Mouse (Mus musculus): ENCODE results near the gene Gm5868. TPM values are rescaled to one million over a fixed set of nuclear protein-coding genes. Genes with fewer than 3 reads are reported as not detected.
A peak's percentile ranks its signal among the peaks of the same experiment; 100 is the strongest.
"Not testable (repeated sequence)": the region's sequence is repeated elsewhere in the genome, so short reads cannot be mapped to it uniquely, and the experiment has no call there.

The Gm5868 gene
- 1 to 10 TPM in 3 of 4 experiments, under 1 TPM in 1; 0.64 to 2.3 (median 1.5) TPM for total RNA-seq (2022)

- DNase-seq, result no peak
Observed at GRCm38 (mm10) chr5:72587192-72587681, at the start of gene Gm5868. Gm5868 (minus strand) TSS chr5:72587551.

- DNase-seq, result no peak
Observed at GRCm38 (mm10) chr5:72636576-72636975, 49.2 kb upstream of the Gm5868 start.

GRCm38 (mm10) chr5:72636122-72636521 is 48.8 kb upstream of the Gm5868 start:
- no peak for DNase-seq

DNA sequence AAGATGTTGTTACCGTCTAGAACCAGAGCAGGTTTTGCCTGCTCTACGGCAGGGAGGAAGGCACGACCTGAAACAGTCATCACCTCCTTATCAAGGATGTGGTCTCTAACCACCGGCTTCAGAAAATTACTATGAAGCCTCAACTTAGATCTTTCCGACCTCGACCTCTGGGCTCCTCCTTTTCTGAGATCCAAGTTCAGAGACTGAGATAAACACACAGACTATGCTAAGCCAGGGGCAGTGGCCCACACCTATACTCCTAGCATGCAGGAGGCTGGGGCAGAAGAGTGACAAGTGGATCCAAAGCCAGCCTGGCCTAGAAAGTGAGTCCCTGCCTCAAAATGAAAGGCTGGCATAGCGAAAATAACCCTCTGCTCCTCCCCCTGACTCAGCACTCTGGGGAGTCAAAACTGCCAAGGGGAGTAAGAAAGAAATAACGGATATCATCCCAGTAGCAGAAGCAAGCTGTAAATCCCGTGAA is 47.5 kb upstream of the Gm5868 start:
- no peak for DNase-seq

- DNase-seq, result peak; percentile 61
Observed at GRCm38 (mm10) chr5:72630026-72630425, 42.7 kb upstream of the Gm5868 start.

- no peak for DNase-seq
Observed at GRCm38 (mm10) chr5:72621022-72621421, 33.7 kb upstream of the Gm5868 start.

- peak; percentile 6 for DNase-seq
Observed at GRCm38 (mm10) chr5:72617413-72617812, 30.1 kb upstream of the Gm5868 start.

DNA sequence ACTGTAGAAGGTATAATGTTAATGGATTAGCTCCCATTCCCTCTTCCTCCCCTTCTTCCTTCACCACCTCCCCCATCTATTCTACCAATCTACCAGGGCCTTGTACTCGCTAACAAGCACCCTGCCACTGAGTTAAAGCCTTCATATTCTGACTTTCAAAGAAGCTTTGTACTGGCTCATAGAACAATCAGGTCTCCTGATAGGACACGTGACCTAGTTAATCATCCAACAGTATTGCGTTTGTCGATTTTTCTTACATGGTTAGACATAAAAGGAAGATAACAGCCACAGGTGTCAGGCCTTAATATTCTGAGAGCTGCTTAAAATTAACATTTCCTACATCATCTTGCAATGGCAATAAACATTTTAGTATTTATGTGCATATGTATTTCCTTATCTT is 15.8 kb upstream of the Gm5868 start:
- DNase-seq, result no peak

- peak; percentile 31 for DNase-seq
Observed at GRCm38 (mm10) chr5:72601006-72601405, 13.7 kb upstream of the Gm5868 start.

DNA sequence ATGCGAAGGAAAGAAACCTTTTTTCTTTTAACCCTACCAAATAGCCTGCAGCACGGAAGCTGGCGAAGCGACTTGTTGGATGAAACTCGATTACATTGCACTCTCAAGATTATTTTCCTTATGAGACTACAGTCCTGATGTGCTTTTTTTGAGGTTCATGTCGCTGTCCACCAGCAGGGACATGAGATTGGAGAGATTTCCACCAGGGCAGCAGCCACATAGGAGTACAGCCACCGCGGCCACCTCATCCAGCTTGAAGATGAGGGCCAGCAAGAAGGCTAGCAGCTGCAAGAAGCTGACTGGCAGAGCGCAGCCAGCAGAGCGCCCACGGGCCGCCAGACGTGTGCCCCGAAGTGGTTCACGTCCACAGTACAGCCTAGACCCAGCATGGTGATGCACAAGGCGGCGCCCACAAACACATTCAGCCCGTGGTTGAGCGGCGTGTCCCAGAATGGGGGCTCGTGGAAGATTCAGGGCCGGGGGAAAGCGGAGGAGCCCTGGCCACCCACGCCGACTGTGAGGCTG is 622 bp downstream of the Gm5868 start:
- DNase-seq, result not testable (repeated sequence)

DNA sequence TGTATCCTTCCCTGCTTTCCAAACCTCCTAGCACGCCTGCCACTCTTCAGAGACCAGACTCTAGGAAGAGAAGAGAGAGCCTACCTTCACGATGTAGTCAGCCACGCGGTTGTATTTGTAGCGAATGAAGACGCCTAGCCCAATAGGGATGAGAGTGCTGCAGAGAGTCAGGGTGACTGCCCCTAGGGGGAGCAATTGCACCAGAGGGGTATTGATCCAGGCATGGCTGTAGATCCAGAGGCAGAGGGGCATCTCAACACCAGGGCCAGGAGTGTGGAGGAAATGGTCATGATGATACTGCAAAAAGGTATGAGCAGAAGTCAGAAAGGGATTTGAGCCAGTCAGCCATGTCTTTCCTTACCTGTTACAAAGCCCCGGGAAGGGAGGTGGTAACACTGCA is 1.2 kb downstream of the Gm5868 start:
- DNase-seq, result not testable (repeated sequence)

GRCm38 (mm10) chr5:72580970-72581332 is 6.4 kb downstream of the Gm5868 start, which contains the start of gene Zar1:
Zar1 (minus strand) TSS chr5:72581254.
- not testable (repeated sequence) for DNase-seq

GRCm38 (mm10) chr5:72580088-72580969 is 7.0 kb downstream of the Gm5868 start:
- not testable (repeated sequence) for DNase-seq

- DNase-seq, result not testable (repeated sequence)
Observed at GRCm38 (mm10) chr5:72579599-72579998, 7.8 kb downstream of the Gm5868 start.

GRCm38 (mm10) chr5:72565621-72566020 is 21.7 kb downstream of the Gm5868 start:
- DNase-seq, result no peak

DNA sequence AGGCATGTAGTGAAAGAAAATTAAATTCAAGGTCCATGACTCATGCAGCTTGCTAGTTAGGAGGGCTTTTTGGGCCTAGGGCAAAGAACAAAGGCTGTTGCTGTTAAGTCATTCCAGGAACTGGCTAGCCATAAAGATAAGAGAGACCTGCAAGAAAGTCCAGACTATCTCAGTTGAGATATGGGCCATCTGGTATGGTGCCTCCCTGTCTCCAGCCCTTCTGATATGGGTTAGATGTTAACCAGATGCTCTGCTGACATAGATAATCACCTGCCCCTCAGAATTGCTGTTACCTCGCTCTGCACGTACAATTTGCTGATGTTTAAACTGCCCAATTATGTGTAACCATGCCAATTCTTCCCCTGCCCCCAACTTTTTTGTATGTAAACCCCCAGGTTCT is 24.2 kb downstream of the Gm5868 start:
- not testable (repeated sequence) for DNase-seq

GRCm38 (mm10) chr5:72560976-72561628 is 26.2 kb downstream of the Gm5868 start:
- no peak for DNase-seq

DNA sequence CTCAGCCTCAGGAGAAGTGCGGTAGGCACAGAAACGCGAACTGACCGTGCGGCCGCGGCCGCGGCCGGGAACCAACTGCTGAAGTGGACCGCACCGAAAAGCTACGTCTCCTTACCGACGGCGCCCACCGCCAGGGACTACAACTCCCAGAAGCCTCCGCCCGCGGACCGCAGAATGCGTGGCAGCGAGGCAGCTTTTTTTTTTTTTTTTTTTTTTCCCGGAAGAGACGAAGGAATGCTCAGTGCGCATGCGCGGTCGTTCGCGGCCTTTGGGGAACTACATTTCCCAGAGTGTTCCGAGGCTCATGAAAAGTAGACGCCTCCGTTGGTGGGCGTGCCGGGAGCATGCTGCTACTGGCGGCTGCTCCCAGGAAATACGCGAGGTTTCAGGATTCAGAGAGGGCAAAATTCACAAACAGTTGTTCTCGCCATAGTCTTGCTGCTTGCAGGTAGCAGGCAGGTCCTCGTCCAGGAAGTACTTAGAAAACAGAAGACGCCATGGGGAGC is 27.8 kb downstream of the Gm5868 start, which contains the start of gene Nfxl1:
Gene Nfxl1 (minus strand): TSS at position 141 of the 506 bp plus-strand sequence.
- DNase-seq, result peak; percentile 95

GRCm38 (mm10) chr5:72558716-72559526 is 28.4 kb downstream of the Gm5868 start:
- DNase-seq, result no peak

- no peak for DNase-seq
Observed at GRCm38 (mm10) chr5:72556245-72556644, 31.1 kb downstream of the Gm5868 start.

DNA sequence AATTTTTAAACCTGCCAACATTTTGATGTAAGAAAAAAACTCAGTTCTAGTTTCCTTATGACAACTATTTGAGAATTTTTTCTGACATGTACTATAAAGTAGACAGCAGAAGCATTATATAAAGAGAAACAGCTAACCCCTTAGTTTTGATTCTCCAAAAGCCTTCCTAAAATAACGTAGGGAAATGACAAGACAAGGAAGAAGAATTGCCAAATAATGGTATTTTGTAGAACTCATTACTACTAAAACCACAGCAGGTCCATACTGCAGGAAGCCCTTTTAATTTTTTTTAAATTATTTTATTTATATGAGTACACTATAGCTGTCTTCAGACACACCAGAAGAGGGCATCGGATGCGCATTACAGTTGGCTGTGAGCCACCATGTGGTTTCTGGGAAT is 36.1 kb downstream of the Gm5868 start:
- DNase-seq, result no peak
